Mouse (Mus musculus): ENCODE results near the gene Arhgap15. TPM values are rescaled to one million over a fixed set of nuclear protein-coding genes. Genes with fewer than 3 reads are reported as not detected.

Arhgap15 gene
- polyA plus RNA-seq, 1 experiment from 2014 or later, result 1.1 TPM

GRCm38 (mm10) chr2:44338467-44338866, 589.8 kb downstream of the Arhgap15 start:
- no peak for ATAC-seq (replicated peaks; ENCODE audit: low FRiP score)
- H3K4me2 ChIP-seq, result no peak overlapping the region
- H3K9me3 ChIP-seq (replicated peaks), result no peaks in the 10 kb centered on the region
- H3K4me1 ChIP-seq, result peaks cover 10% of the 10 kb centered on the region; the same call in 1 of the 2 replicates
- H3K27me3 ChIP-seq, result no peaks in the 10 kb centered on the region
- no peak overlapping the region for H3K4me3 ChIP-seq (replicated peaks)
- H3K9ac ChIP-seq, result no peak overlapping the region
- H3K36me3 ChIP-seq, result no peaks in the 10 kb centered on the region
- WGBS, result 93% methylated on average over 6 of the region's 6 CpGs
- H3K27ac ChIP-seq, result no peak overlapping the region

GRCm38 (mm10) chr2:44341091-44341571, 592.5 kb downstream of the Arhgap15 start:
- Histone ChIP-seq H3K27me3 (no peaks in the 10 kb centered on the region), H3K9ac (no peak overlapping the region), H3K9me3 (replicated peaks) (no peaks in the 10 kb centered on the region), H3K4me3 (replicated peaks) (no peak overlapping the region), H3K27ac (no peak overlapping the region), H3K36me3 (no peaks in the 10 kb centered on the region), H3K4me1 (peaks cover 7% of the 10 kb centered on the region; the same call in 1 of the 2 replicates), H3K4me2 (no peak overlapping the region)
- WGBS, result 34% methylated on average over 10 of the region's 10 CpGs
- no peak for ATAC-seq (replicated peaks; ENCODE audit: low FRiP score)

- no peak overlapping the region for H3K9ac ChIP-seq
- 93% methylated on average over 8 of the region's 8 CpGs for WGBS
- no peak for ATAC-seq (replicated peaks; ENCODE audit: low FRiP score)
- H3K4me3 ChIP-seq (replicated peaks), result no peak overlapping the region
- H3K36me3 ChIP-seq, result no peaks in the 10 kb centered on the region
- no peaks in the 10 kb centered on the region for H3K27me3 ChIP-seq
- H3K4me2 ChIP-seq, result no peak overlapping the region
- no peak overlapping the region for H3K27ac ChIP-seq
- H3K9me3 ChIP-seq (replicated peaks), result no peaks in the 10 kb centered on the region
- 0 out of 2 replicates have a peak, but pooled peaks cover 7% of the 10 kb centered on the region for H3K4me1 ChIP-seq
Observed at GRCm38 (mm10) chr2:44344861-44345260, 596.2 kb downstream of the Arhgap15 start.

GRCm38 (mm10) chr2:44345325-44345945, 596.8 kb downstream of the Arhgap15 start:
- Histone ChIP-seq H3K27me3 (no peaks in the 10 kb centered on the region), H3K36me3 (no peaks in the 10 kb centered on the region), H3K9me3 (replicated peaks) (no peaks in the 10 kb centered on the region), H3K4me1 (0 out of 2 replicates have a peak, but pooled peaks cover 7% of the 10 kb centered on the region), H3K4me2 (no peak overlapping the region), H3K4me3 (replicated peaks) (no peak overlapping the region), H3K27ac (no peak overlapping the region), H3K9ac (no peak overlapping the region)
- ATAC-seq (replicated peaks; ENCODE audit: low FRiP score), result no peak
- 87% methylated on average over 5 of the region's 5 CpGs for WGBS

- Histone ChIP-seq H3K36me3 (no peaks in the 10 kb centered on the region), H3K27me3 (no peaks in the 10 kb centered on the region), H3K4me1 (0 out of 2 replicates have a peak, but pooled peaks cover 1% of the 10 kb centered on the region), H3K4me2 (no peak overlapping the region), H3K27ac (no peak overlapping the region), H3K9ac (no peak overlapping the region), H3K4me3 (replicated peaks) (no peak overlapping the region), H3K9me3 (replicated peaks) (no peaks in the 10 kb centered on the region)
- WGBS, result 80% methylated on average over 4 of the region's 4 CpGs
- ATAC-seq (replicated peaks; ENCODE audit: low FRiP score), result no peak
Observed at GRCm38 (mm10) chr2:44346184-44346583, 597.6 kb downstream of the Arhgap15 start.

- H3K4me3 ChIP-seq (replicated peaks), result no peak overlapping the region
- no peak overlapping the region for H3K4me2 ChIP-seq
- no peak overlapping the region for H3K27ac ChIP-seq
- no peaks in the 10 kb centered on the region for H3K27me3 ChIP-seq
- no peaks in the 10 kb centered on the region for H3K4me1 ChIP-seq
- no peak for ATAC-seq (replicated peaks; ENCODE audit: low FRiP score)
- WGBS, result 55% methylated on average over 5 of the region's 5 CpGs
- no peaks in the 10 kb centered on the region for H3K36me3 ChIP-seq
- no peak overlapping the region for H3K9ac ChIP-seq
- no peaks in the 10 kb centered on the region for H3K9me3 ChIP-seq (replicated peaks)
Observed at GRCm38 (mm10) chr2:44347781-44348180, 599.2 kb downstream of the Arhgap15 start.

- no peaks in the 10 kb centered on the region for H3K4me1 ChIP-seq
- H3K9me3 ChIP-seq (replicated peaks), result no peaks in the 10 kb centered on the region
- H3K27ac ChIP-seq, result no peak overlapping the region
- no peaks in the 10 kb centered on the region for H3K36me3 ChIP-seq
- no peak overlapping the region for H3K4me2 ChIP-seq
- WGBS, result 89% methylated on average over 2 of the region's 2 CpGs
- H3K9ac ChIP-seq, result no peak overlapping the region
- no peak overlapping the region for H3K4me3 ChIP-seq (replicated peaks)
- no peak for ATAC-seq (replicated peaks; ENCODE audit: low FRiP score)
- H3K27me3 ChIP-seq, result no peaks in the 10 kb centered on the region
Observed at GRCm38 (mm10) chr2:44349101-44349500, 600.5 kb downstream of the Arhgap15 start.

GRCm38 (mm10) chr2:44352885-44353284, 604.3 kb downstream of the Arhgap15 start:
- H3K4me1 ChIP-seq, result peaks cover 8% of the 10 kb centered on the region
- H3K27ac ChIP-seq, result no peak overlapping the region
- no peak overlapping the region for H3K4me3 ChIP-seq (replicated peaks)
- no peak for ATAC-seq (replicated peaks; ENCODE audit: low FRiP score)
- no peak overlapping the region for H3K9ac ChIP-seq
- no peaks in the 10 kb centered on the region for H3K9me3 ChIP-seq (replicated peaks)
- no peaks in the 10 kb centered on the region for H3K27me3 ChIP-seq
- H3K36me3 ChIP-seq, result no peaks in the 10 kb centered on the region
- 45% methylated on average over 7 of the region's 7 CpGs for WGBS
- H3K4me2 ChIP-seq, result no peak overlapping the region

GRCm38 (mm10) chr2:44353594-44353993, 605.0 kb downstream of the Arhgap15 start:
- peaks cover 8% of the 10 kb centered on the region for H3K4me1 ChIP-seq
- no peaks in the 10 kb centered on the region for H3K36me3 ChIP-seq
- no peak overlapping the region for H3K9ac ChIP-seq
- H3K4me2 ChIP-seq, result no peak overlapping the region
- H3K9me3 ChIP-seq (replicated peaks), result no peaks in the 10 kb centered on the region
- no peak overlapping the region for H3K27ac ChIP-seq
- no peak overlapping the region for H3K4me3 ChIP-seq (replicated peaks)
- WGBS, result 83% methylated on average over 4 of the region's 4 CpGs
- no peaks in the 10 kb centered on the region for H3K27me3 ChIP-seq
- ATAC-seq (replicated peaks; ENCODE audit: low FRiP score), result no peak

GRCm38 (mm10) chr2:44354786-44355185, 606.2 kb downstream of the Arhgap15 start:
- H3K27ac ChIP-seq, result no peak overlapping the region
- H3K9me3 ChIP-seq (replicated peaks), result no peaks in the 10 kb centered on the region

GRCm38 (mm10) chr2:44355316-44355715, 606.7 kb downstream of the Arhgap15 start:
- no peak overlapping the region for H3K4me3 ChIP-seq (replicated peaks)
- peaks cover 8% of the 10 kb centered on the region for H3K4me1 ChIP-seq
- WGBS, result 50% methylated on average over 11 of the region's 11 CpGs
- H3K27ac ChIP-seq, result peak overlapping the region; percentile 64
- H3K9me3 ChIP-seq (replicated peaks), result no peaks in the 10 kb centered on the region
- no peaks in the 10 kb centered on the region for H3K36me3 ChIP-seq
- no peaks in the 10 kb centered on the region for H3K27me3 ChIP-seq
- no peak overlapping the region for H3K4me2 ChIP-seq
- no peak overlapping the region for H3K9ac ChIP-seq
- ATAC-seq (replicated peaks; ENCODE audit: low FRiP score), result no peak

More at GRCm38 (mm10) chr2:44354786-44355185, 606.2 kb downstream of the Arhgap15 start:
- Histone ChIP-seq H3K36me3 (no peaks in the 10 kb centered on the region), H3K27me3 (no peaks in the 10 kb centered on the region), H3K9ac (no peak overlapping the region), H3K4me2 (no peak overlapping the region), H3K4me3 (replicated peaks) (no peak overlapping the region), H3K4me1 (peaks cover 8% of the 10 kb centered on the region)
- no peak for ATAC-seq (replicated peaks; ENCODE audit: low FRiP score)
- WGBS, result 85% methylated on average over 4 of the region's 4 CpGs

- peak; percentile 87 for ATAC-seq (replicated peaks; ENCODE audit: low FRiP score)
- WGBS, result 37% methylated on average over 5 of the region's 5 CpGs
Observed at GRCm38 (mm10) chr2:44356248-44356886, 607.7 kb downstream of the Arhgap15 start.

More at GRCm38 (mm10) chr2:44356248-44356886, 607.7 kb downstream of the Arhgap15 start:
- H3K4me1 ChIP-seq, result peaks cover 8% of the 10 kb centered on the region
- no peaks in the 10 kb centered on the region for H3K9me3 ChIP-seq (replicated peaks)
- no peaks in the 10 kb centered on the region for H3K36me3 ChIP-seq
- H3K27me3 ChIP-seq, result no peaks in the 10 kb centered on the region
- no peak overlapping the region for H3K9ac ChIP-seq
- H3K4me2 ChIP-seq, result no peak overlapping the region
- 0 out of 2 replicates have a peak overlapping the region, but pooled peaks have one; percentile 45 for H3K27ac ChIP-seq
- H3K4me3 ChIP-seq (replicated peaks), result no peak overlapping the region
